Comparison of ENCODE assay signal across 10 mouse cellular contexts in genomic region chr1:172617365-172618076, GRCm38 (mm10). TPM values are rescaled to one million over a fixed set of nuclear protein-coding genes. Genes with fewer than 3 reads are reported as not detected.
DNase-seq lines count a peak whose midpoint lies in the region; ATAC-seq and TF ChIP-seq lines count a peak whose summit lies in the region.
"Had no signal": no experiment of that assay in that cellular context is flagged by ENCODE, and none has a peak within 500 bp of the region (broad histone marks: within the 10 kb centered on the region; RNA-seq: fewer than 3 reads in every experiment).

No protein-coding gene starts in this region.

- no peak overlapping the region for H3K27ac ChIP-seq in cerebellum, adult 2 months (ENCODE audit: insufficient read depth, low read length)
- no peak overlapping the region for H3K27ac ChIP-seq in lung, postnatal 0 days (ENCODE audit: low read length)
- H3K27ac ChIP-seq in midbrain, embryonic 11.5 days (ENCODE audit: low read depth, low read length): no peak overlapping the region
- no peak overlapping the region for H3K27ac ChIP-seq in gastrocnemius, adult 2 months

- H3K9ac ChIP-seq in lung, postnatal 0 days (replicated peaks; ENCODE audit: low read depth): no peak overlapping the region
- no peak overlapping the region for H3K9ac ChIP-seq in midbrain, embryonic 11.5 days (ENCODE audit: low read length)

- H3K4me2 ChIP-seq in lung, postnatal 0 days (replicated peaks; ENCODE audit: low read depth, low read length): no peak overlapping the region
- H3K4me2 ChIP-seq in midbrain, embryonic 11.5 days: peak overlapping the region; percentile 54

- no peak for ATAC-seq in lung, postnatal 0 days
- ATAC-seq in midbrain, embryonic 11.5 days (ENCODE audit: low FRiP score): peak; percentile 28

- no peaks in the 10 kb centered on the region for H3K36me3 ChIP-seq in lung, postnatal 0 days (ENCODE audit: insufficient read depth, low read length)
- H3K36me3 ChIP-seq in midbrain, embryonic 11.5 days (ENCODE audit: control insufficient read depth, insufficient read depth, low read length): no peaks in the 10 kb centered on the region

- H3K27me3 ChIP-seq in cerebellum, adult 2 months (ENCODE audit: control insufficient read depth, insufficient read depth, low read length): no peaks in the 10 kb centered on the region
- no peaks in the 10 kb centered on the region; the same call in 1 of the 2 replicates for H3K27me3 ChIP-seq in lung, postnatal 0 days (replicated peaks; ENCODE audit: insufficient read depth, low read length)
- no peaks in the 10 kb centered on the region for H3K27me3 ChIP-seq in midbrain, embryonic 11.5 days (ENCODE audit: control insufficient read depth, insufficient read depth, low read length)

- no peaks in the 10 kb centered on the region for H3K4me1 ChIP-seq in cerebellum, adult 2 months (ENCODE audit: control insufficient read depth, insufficient read depth, low read length)
- H3K4me1 ChIP-seq in lung, postnatal 0 days (ENCODE audit: insufficient read depth, low read depth, low read length): no peaks in the 10 kb centered on the region
- peaks cover 8% of the 10 kb centered on the region for H3K4me1 ChIP-seq in midbrain, embryonic 11.5 days (ENCODE audit: control insufficient read depth, insufficient read depth, low read length)

- DNase-seq in cerebellum, adult 2 months: no peak
- no peak for DNase-seq in cerebellum, adult 8-10 months
- DNase-seq in lung, postnatal 0 days (ENCODE audit: low spot score): peak; percentile 4
- no peak for DNase-seq in lung, postnatal 10 days
- peak; percentile 87 for DNase-seq in midbrain, embryonic 11.5 days (ENCODE audit: low spot score, missing footprints)
- DNase-seq in ovary, adult 18-20 months (ENCODE audit: low spot score): no peak
- no peak for DNase-seq in right cerebral cortex, adult 18-20 months
- no peak for DNase-seq in gastrocnemius, adult 2 months
- DNase-seq: cerebellum, adult 9-11 months; lung, postnatal 4 days had no signal

- 34% methylated on average over 14 of the region's 14 CpGs for WGBS in cerebellum, adult 2 months
- 27% methylated on average over 14 of the region's 14 CpGs for WGBS in lung, postnatal 0 days
- WGBS in midbrain, embryonic 11.5 days: 39% methylated on average over 14 of the region's 14 CpGs

- no peak for TF ChIP-seq CTCF in cerebellum, adult 2 months (IDR thresholded peaks at IDR 0.05; ENCODE audit: borderline replicate concordance, insufficient read depth, low read depth, low read length)
- TF ChIP-seq CTCF in lung, postnatal 0 days (IDR thresholded peaks at IDR 0.05): no peak
- no peak for TF ChIP-seq CTCF in gastrocnemius, adult 2 months (IDR thresholded peaks at IDR 0.05)

- intact Hi-C loops in gastrocnemius, adult 2 months (cut with DNase I): no loop called here

- no peak for TF ChIP-seq EP300 in lung, postnatal 0 days (IDR thresholded peaks at IDR 0.05)

- no peak for TF ChIP-seq POLR2A in cerebellum, adult 2 months (IDR thresholded peaks at IDR 0.05; ENCODE audit: borderline replicate concordance, insufficient read depth, low read length)

- no peaks in the 10 kb centered on the region for H3K9me3 ChIP-seq in lung, postnatal 0 days (ENCODE audit: low read length)
- no peaks in the 10 kb centered on the region for H3K9me3 ChIP-seq in midbrain, embryonic 11.5 days (ENCODE audit: control insufficient read depth, low read length)

- peak overlapping the region; percentile 4 for H3K4me3 ChIP-seq in cerebellum, adult 2 months (replicated peaks; ENCODE audit: insufficient read depth, low read depth, low read length)
- no peak overlapping the region for H3K4me3 ChIP-seq in lung, postnatal 0 days (ENCODE audit: low read depth, low read length)
- peak overlapping the region; percentile 21; the same call in 1 of the 2 replicates for H3K4me3 ChIP-seq in midbrain, embryonic 11.5 days (ENCODE audit: low read depth, low read length)
- H3K4me3 ChIP-seq in gastrocnemius, adult 2 months: no peak overlapping the region

RNA-seq across cellular contexts. Expression of gene Fcrl6, which starts 15.2 kb away (rescaled TPM):
- polyA plus RNA-seq in cerebellum, adult 2 months (2012; rRNA removed): 0.10 TPM in 1 of 2 replicates, not detected in the other
- polyA plus RNA-seq in lung, postnatal 0 days (2015; fragmentation: Nextera tagmentation; extraction: Ambion mirVana): not detected in 2 replicates
- polyA plus RNA-seq in midbrain, embryonic 11.5 days (2014; fragmentation: Nextera tagmentation; extraction: Ambion mirVana): 0.12 and 0.20 TPM in 2 replicates
- total RNA-seq in gastrocnemius, adult 2 months (2021): not detected

RNA-seq across cellular contexts. Expression of gene Dusp23, which starts 15.2 kb away (rescaled TPM):
- polyA plus RNA-seq in cerebellum, adult 2 months (2012; rRNA removed): 14.8 and 16.2 TPM in 2 replicates
- polyA plus RNA-seq in lung, postnatal 0 days (2015; fragmentation: Nextera tagmentation; extraction: Ambion mirVana): 18.6 and 21.8 TPM in 2 replicates
- 6.5 and 7.4 TPM in 2 replicates for polyA plus RNA-seq in midbrain, embryonic 11.5 days (2014; fragmentation: Nextera tagmentation; extraction: Ambion mirVana)
- 10 to 100 TPM; 32.4 to 33.4 TPM for total RNA-seq in gastrocnemius, adult 2 months (2021)

RNA-seq across cellular contexts. Expression of gene Slamf8, which starts 27.2 kb away (rescaled TPM):
- polyA plus RNA-seq in cerebellum, adult 2 months (2012; rRNA removed): 0.07 and 0.10 TPM in 2 replicates
- polyA plus RNA-seq in lung, postnatal 0 days (2015; fragmentation: Nextera tagmentation; extraction: Ambion mirVana): 0.07 and 0.19 TPM in 2 replicates
- not detected in 2 replicates for polyA plus RNA-seq in midbrain, embryonic 11.5 days (2014; fragmentation: Nextera tagmentation; extraction: Ambion mirVana)
- under 1 TPM in 1 of 2 experiments, not detected in 1; 0.14 TPM for total RNA-seq in gastrocnemius, adult 2 months (2021)

Comparison
In these comparisons a context has a peak if more than half of its experiments do, and no peak if none do; other contexts are left out.
1. DNase-seq: peak in lung, postnatal 0 days (single experiment) and midbrain, embryonic 11.5 days (single experiment); none in cerebellum, adult 2 months (0 of 2), cerebellum, adult 8-10 months (single experiment), lung, postnatal 10 days (single experiment), ovary, adult 18-20 months (single experiment), right cerebral cortex, adult 18-20 months (single experiment) and gastrocnemius, adult 2 months (single experiment).
2. H3K4me3 ChIP-seq: peak in cerebellum, adult 2 months (single experiment) and midbrain, embryonic 11.5 days (single experiment); none in lung, postnatal 0 days (single experiment) and gastrocnemius, adult 2 months (single experiment).